ENCODE assay signal across 16 mouse cellular contexts in genomic region chr1:67640766-67641165, GRCm38 (mm10).
A peak's percentile ranks its signal among the peaks of the same experiment; 100 is the strongest.
DNase-seq lines count a peak whose midpoint lies in the region; ATAC-seq lines count a peak whose summit lies in the region.
"Had no signal": no experiment of that assay in that cellular context is flagged by ENCODE, and none has a peak within 500 bp of the region (broad histone marks: within the 10 kb centered on the region; RNA-seq: fewer than 3 reads in every experiment).

No protein-coding gene starts in this region.

- H3K4me1 ChIP-seq in hindbrain, embryonic 11.5 days (replicated peaks; ENCODE audit: control insufficient read depth, insufficient read depth, low read length) = no peaks in the 10 kb centered on the region
- H3K4me1 ChIP-seq in hindbrain, embryonic 10.5 days (replicated peaks) = no peaks in the 10 kb centered on the region
- H3K4me1 ChIP-seq in midbrain, embryonic 15.5 days = no peaks in the 10 kb centered on the region
- H3K4me1 ChIP-seq in midbrain, embryonic 10.5 days = no peaks in the 10 kb centered on the region
- no peaks in the 10 kb centered on the region for H3K4me1 ChIP-seq in forebrain, embryonic 14.5 days (ENCODE audit: control insufficient read depth, insufficient read depth, low read length)
- H3K4me1 ChIP-seq in neural tube, embryonic 13.5 days (replicated peaks) = no peaks in the 10 kb centered on the region
- H3K4me1 ChIP-seq: liver, embryonic 12.5 days had no signal

- H3K36me3 ChIP-seq in hindbrain, embryonic 11.5 days (ENCODE audit: control insufficient read depth, insufficient read depth, low read length) = no peaks in the 10 kb centered on the region
- H3K36me3 ChIP-seq in hindbrain, embryonic 10.5 days = no peaks in the 10 kb centered on the region
- no peaks in the 10 kb centered on the region for H3K36me3 ChIP-seq in midbrain, embryonic 15.5 days (replicated peaks)
- no peaks in the 10 kb centered on the region for H3K36me3 ChIP-seq in midbrain, embryonic 10.5 days
- no peaks in the 10 kb centered on the region for H3K36me3 ChIP-seq in forebrain, embryonic 14.5 days (ENCODE audit: control insufficient read depth, insufficient read depth, low read length)
- H3K36me3 ChIP-seq in neural tube, embryonic 13.5 days = no peaks in the 10 kb centered on the region
- H3K36me3 ChIP-seq: liver, embryonic 12.5 days had no signal

- peak; percentile 29; the same call in 1 of the 2 replicates for ATAC-seq in hindbrain, embryonic 11.5 days (ENCODE audit: low FRiP score)
- ATAC-seq in midbrain, embryonic 15.5 days (replicated peaks) = peak; percentile 52; the same call in 1 of the 2 replicates
- 0 out of 2 replicates have a peak, but pooled peaks have one; percentile 59 for ATAC-seq in forebrain, embryonic 14.5 days
- peak; percentile 47; the same call in 1 of the 2 replicates for ATAC-seq in neural tube, embryonic 13.5 days (ENCODE audit: low read depth)
- ATAC-seq: activated CD4-positive, CD25-positive, alpha-beta regulatory T cell, adult 4 months; liver, embryonic 12.5 days had no signal

- H3K27ac ChIP-seq in hindbrain, embryonic 11.5 days (ENCODE audit: low read depth, low read length) = no peak overlapping the region
- H3K27ac ChIP-seq in hindbrain, embryonic 10.5 days = no peak overlapping the region
- H3K27ac ChIP-seq in midbrain, embryonic 15.5 days = no peak overlapping the region
- no peak overlapping the region for H3K27ac ChIP-seq in midbrain, embryonic 10.5 days (replicated peaks)
- no peak overlapping the region for H3K27ac ChIP-seq in forebrain, embryonic 14.5 days (ENCODE audit: low read depth, low read length)
- no peak overlapping the region for H3K27ac ChIP-seq in neural tube, embryonic 13.5 days (replicated peaks)
- H3K27ac ChIP-seq: layer of hippocampus, adult 2 months; liver, embryonic 12.5 days had no signal

- no peaks in the 10 kb centered on the region for H3K27me3 ChIP-seq in hindbrain, embryonic 11.5 days (ENCODE audit: control insufficient read depth, insufficient read depth, low read length)
- no peaks in the 10 kb centered on the region for H3K27me3 ChIP-seq in hindbrain, embryonic 10.5 days (ENCODE audit: insufficient read depth, poor library complexity, severe bottlenecking)
- H3K27me3 ChIP-seq in midbrain, embryonic 15.5 days (replicated peaks) = no peaks in the 10 kb centered on the region
- no peaks in the 10 kb centered on the region for H3K27me3 ChIP-seq in midbrain, embryonic 10.5 days (ENCODE audit: low read depth, poor library complexity, severe bottlenecking)
- no peaks in the 10 kb centered on the region for H3K27me3 ChIP-seq in forebrain, embryonic 14.5 days (replicated peaks; ENCODE audit: control insufficient read depth, insufficient read depth, low read length)
- H3K27me3 ChIP-seq in neural tube, embryonic 13.5 days = no peaks in the 10 kb centered on the region
- H3K27me3 ChIP-seq: liver, embryonic 12.5 days had no signal

- no peaks in the 10 kb centered on the region for H3K9me3 ChIP-seq in hindbrain, embryonic 11.5 days (ENCODE audit: control insufficient read depth, low read length)
- H3K9me3 ChIP-seq in hindbrain, embryonic 10.5 days = no peaks in the 10 kb centered on the region
- H3K9me3 ChIP-seq in midbrain, embryonic 15.5 days = no peaks in the 10 kb centered on the region
- no peaks in the 10 kb centered on the region for H3K9me3 ChIP-seq in midbrain, embryonic 10.5 days (replicated peaks)
- no peaks in the 10 kb centered on the region for H3K9me3 ChIP-seq in forebrain, embryonic 14.5 days (replicated peaks; ENCODE audit: control insufficient read depth, low read length)
- no peaks in the 10 kb centered on the region for H3K9me3 ChIP-seq in neural tube, embryonic 13.5 days
- H3K9me3 ChIP-seq: liver, embryonic 12.5 days had no signal

- 67% methylated on average over 6 of the region's 6 CpGs for WGBS in hindbrain, embryonic 11.5 days
- WGBS in hindbrain, embryonic 10.5 days = 62% methylated on average over 6 of the region's 6 CpGs
- 48% methylated on average over 6 of the region's 6 CpGs for WGBS in midbrain, embryonic 15.5 days
- 52% methylated on average over 6 of the region's 6 CpGs for WGBS in midbrain, embryonic 10.5 days
- 54% methylated on average over 6 of the region's 6 CpGs for WGBS in forebrain, embryonic 14.5 days
- 52% methylated on average over 6 of the region's 6 CpGs for WGBS in neural tube, embryonic 13.5 days

- no peak overlapping the region for H3K4me3 ChIP-seq in hindbrain, embryonic 11.5 days (ENCODE audit: low read depth, low read length)
- H3K4me3 ChIP-seq in hindbrain, embryonic 10.5 days = no peak overlapping the region
- no peak overlapping the region for H3K4me3 ChIP-seq in midbrain, embryonic 15.5 days
- no peak overlapping the region for H3K4me3 ChIP-seq in midbrain, embryonic 10.5 days
- no peak overlapping the region for H3K4me3 ChIP-seq in forebrain, embryonic 14.5 days (ENCODE audit: low read depth, low read length)
- no peak overlapping the region for H3K4me3 ChIP-seq in neural tube, embryonic 13.5 days
- H3K4me3 ChIP-seq: layer of hippocampus, adult 2 months; liver, embryonic 12.5 days had no signal

- H3K4me2 ChIP-seq in hindbrain, embryonic 11.5 days (replicated peaks; ENCODE audit: low read depth, low read length) = no peak overlapping the region
- no peak overlapping the region for H3K4me2 ChIP-seq in midbrain, embryonic 15.5 days
- H3K4me2 ChIP-seq in forebrain, embryonic 14.5 days (ENCODE audit: low read length) = no peak overlapping the region
- no peak overlapping the region for H3K4me2 ChIP-seq in neural tube, embryonic 13.5 days
- H3K4me2 ChIP-seq: liver, embryonic 12.5 days; lung, embryonic 14.5 days had no signal

- no peak for DNase-seq in hindbrain, embryonic 11.5 days (ENCODE audit: low spot score)
- no peak for DNase-seq in hindbrain, embryonic 10.5 days (ENCODE audit: low spot score)
- DNase-seq in midbrain, embryonic 10.5 days (ENCODE audit: low spot score) = no peak
- peak; percentile 23 for DNase-seq in forebrain, embryonic 14.5 days (ENCODE audit: low spot score)
- DNase-seq in layer of hippocampus, adult 9-11 months = no peak
- DNase-seq: adrenal gland, postnatal 14 days; heart, adult 11 months; kidney, adult 18-20 months; lung, postnatal 4 days; thymus, adult 18-20 months had no signal

- H3K9ac ChIP-seq in hindbrain, embryonic 11.5 days (ENCODE audit: low read depth, low read length) = no peak overlapping the region
- H3K9ac ChIP-seq in midbrain, embryonic 15.5 days = no peak overlapping the region
- no peak overlapping the region for H3K9ac ChIP-seq in forebrain, embryonic 14.5 days (ENCODE audit: low read length)
- H3K9ac ChIP-seq in neural tube, embryonic 13.5 days = no peak overlapping the region
- H3K9ac ChIP-seq: liver, embryonic 12.5 days; lung, embryonic 14.5 days had no signal
